Mouse (Mus musculus): ENCODE measurements around the gene Itprid2.

- TF ChIP-seq POLR2A (IDR thresholded peaks at IDR 0.05; ENCODE audit: borderline replicate concordance, insufficient read depth, low read length) (no peak), CTCF (IDR thresholded peaks at IDR 0.05; ENCODE audit: borderline replicate concordance, insufficient read depth, low read depth, low read length) (no peak)
Measured at GRCm38 (mm10) chr2:79606033-79606432, 29.1 kb upstream of the Itprid2 start.
